Mouse (Mus musculus) MEL (cell line): ENCODE data around the gene Vps26b. TPM values are rescaled to one million over a fixed set of nuclear protein-coding genes. Genes with fewer than 3 reads are reported as not detected.

Source experiments
- DNase-seq: peaks from one replicate; pipeline ENCODE4 v3.0.0; 2011; ENCODE audit warnings: low read depth, low spot score
- H3K27ac ChIP-seq: 2 replicates; pipeline ENCODE4 v1.5.1; 2012; ENCODE audit warnings: low read depth, mild to moderate bottlenecking, control low read depth, low read length, moderate library complexity; ENCODE audit not compliant: control insufficient read depth
- H3K27me3 ChIP-seq, 2 experiments: fragments of 150-350 bp in 1 of 2; sonication (generic) in 1 of 2; 2 replicates each; pipeline ENCODE4 v1.6.1; 2012; ENCODE audit warnings: low read length in 2 of 2, mild to moderate bottlenecking in 2 of 2, improper control_type of control experiment in 1 of 2, moderate library complexity in 1 of 2; ENCODE audit not compliant: insufficient read depth in 2 of 2, control insufficient read depth in 1 of 2
- H3K36me3 ChIP-seq, 2 experiments: 2 replicates each; pipeline ENCODE4 v1.6.1; 2012 to 2014; ENCODE audit warnings: low read length in 2 of 2, improper control_type of control experiment in 1 of 2, inconsistent platforms in 1 of 2, mild to moderate bottlenecking in 1 of 2; ENCODE audit not compliant: insufficient read depth in 2 of 2, control insufficient read depth in 1 of 2
- H3K4me1 ChIP-seq, 2 experiments: fragments of 150-350 bp in 1 of 2; sonication (generic) in 1 of 2; 2 replicates each; pipeline ENCODE4 v1.6.1; 2012; ENCODE audit warnings: low read length in 2 of 2, improper control_type of control experiment in 1 of 2, mild to moderate bottlenecking in 1 of 2; ENCODE audit not compliant: insufficient read depth in 2 of 2, control insufficient read depth in 1 of 2
- H3K4me3 ChIP-seq, 2 experiments: fragments of 150-350 bp in 1 of 2; sonication (generic) in 1 of 2; 2 replicates each; pipeline ENCODE4 v1.5.1; 2012; ENCODE audit warnings: low read depth in 2 of 2, low read length in 2 of 2, mild to moderate bottlenecking in 2 of 2, moderate library complexity in 2 of 2, control low read depth in 1 of 2, improper control_type of control experiment in 1 of 2; ENCODE audit not compliant: control insufficient read depth in 1 of 2, insufficient read depth in 1 of 2
- H3K79me2 ChIP-seq: 2 replicates; pipeline ENCODE4 v1.6.1; 2012; ENCODE audit warnings: mild to moderate bottlenecking, low read length, moderate library complexity; ENCODE audit not compliant: control insufficient read depth, poor library complexity, insufficient read depth
- H3K9ac ChIP-seq: 2 replicates; pipeline ENCODE4 v1.6.1; 2012; ENCODE audit warnings: low read depth, mild to moderate bottlenecking, control low read depth, low read length, moderate library complexity; ENCODE audit not compliant: control insufficient read depth, poor library complexity, severe bottlenecking
- H3K9me3 ChIP-seq: fragments of 150-350 bp; sonication (generic); replicated peaks from 2 replicates; pipeline ENCODE4 v1.6.1; 2012; ENCODE audit warnings: mild to moderate bottlenecking, low read length, improper control_type of control experiment, moderate library complexity; ENCODE audit not compliant: insufficient read depth
- CTCF ChIP-seq, 3 experiments: IDR thresholded peaks in 2 of 3; conservative IDR thresholded peaks in 1 of 3; 2 replicates each; pipeline ENCODE4 v1.5.1; 2011 to 2012; ENCODE audit warnings: low read length in 3 of 3, low read depth in 2 of 3, mild to moderate bottlenecking in 2 of 3, improper control_type of control experiment in 1 of 3, inconsistent platforms in 1 of 3, mixed read lengths in 1 of 3, moderate library complexity in 1 of 3; ENCODE audit not compliant: control insufficient read depth in 1 of 3, insufficient read depth in 1 of 3, poor library complexity in 1 of 3, severe bottlenecking in 1 of 3
- E2F4 ChIP-seq: IDR thresholded peaks from 2 replicates; pipeline ENCODE4 v1.6.1; 2011; ENCODE audit warnings: low read depth, low read length, improper control_type of control experiment, borderline replicate concordance
- EP300 ChIP-seq, 2 experiments: IDR thresholded peaks; 2 replicates each; pipeline ENCODE4 v1.6.1; 2011; ENCODE audit warnings: improper control_type of control experiment in 2 of 2, low read length in 2 of 2, low read depth in 1 of 2, mild to moderate bottlenecking in 1 of 2
- ETS1 ChIP-seq: IDR thresholded peaks from 2 replicates; pipeline ENCODE4 v1.6.1; 2012; ENCODE audit warnings: low read depth, mild to moderate bottlenecking, inconsistent platforms, low read length, improper control_type of control experiment, moderate library complexity
- GABPA ChIP-seq: IDR thresholded peaks from 2 replicates; pipeline ENCODE4 v1.6.1; 2012; ENCODE audit warnings: low read depth, mild to moderate bottlenecking, inconsistent platforms, low read length, improper control_type of control experiment, moderate library complexity
- HCFC1 ChIP-seq: IDR thresholded peaks from 2 replicates; pipeline ENCODE4 v1.6.1; 2012; ENCODE audit warnings: low read depth, mild to moderate bottlenecking, inconsistent platforms, low read length, improper control_type of control experiment, moderate library complexity
- KAT2A ChIP-seq: conservative IDR thresholded peaks from 2 replicates; pipeline ENCODE4 v1.6.1; 2012; ENCODE audit warnings: low read depth, low read length, improper control_type of control experiment, inconsistent platforms
- MAFK ChIP-seq: IDR thresholded peaks from 2 replicates; pipeline ENCODE4 v1.6.1; 2011; ENCODE audit warnings: low read depth, mild to moderate bottlenecking, low read length, improper control_type of control experiment, borderline replicate concordance
- MEF2A ChIP-seq: IDR thresholded peaks from 2 replicates; pipeline ENCODE4 v1.6.1; 2014; ENCODE audit warnings: low read depth, mild to moderate bottlenecking, inconsistent platforms, low read length, improper control_type of control experiment; ENCODE audit not compliant: poor library complexity, insufficient replicate concordance, severe bottlenecking; ENCODE audit errors: extremely low read depth
- MXI1 ChIP-seq: IDR thresholded peaks from 2 replicates; pipeline ENCODE4 v1.6.1; 2011; ENCODE audit warnings: mild to moderate bottlenecking, low read depth, low read length, improper control_type of control experiment
- MYB ChIP-seq: IDR thresholded peaks from 2 replicates; pipeline ENCODE4 v1.6.1; 2011; ENCODE audit warnings: mild to moderate bottlenecking, low read depth, low read length, improper control_type of control experiment
- MYC ChIP-seq: IDR thresholded peaks from 2 replicates; pipeline ENCODE4 v1.6.1; 2011; ENCODE audit warnings: low read depth, mild to moderate bottlenecking, low read length, improper control_type of control experiment, moderate library complexity
- NELFE ChIP-seq: IDR thresholded peaks from 2 replicates; pipeline ENCODE4 v1.6.1; 2011; ENCODE audit warnings: low read depth, low read length, improper control_type of control experiment
- NRF1 ChIP-seq: IDR thresholded peaks from 2 replicates; pipeline ENCODE4 v1.6.1; 2014; ENCODE audit warnings: low read depth, mild to moderate bottlenecking, inconsistent platforms, low read length, improper control_type of control experiment, moderate library complexity; ENCODE audit not compliant: poor library complexity, insufficient read depth, severe bottlenecking
- RAD21 ChIP-seq: IDR thresholded peaks from 2 replicates; pipeline ENCODE4 v1.6.1; 2011; ENCODE audit warnings: mild to moderate bottlenecking, low read depth, low read length, improper control_type of control experiment
- RCOR1 ChIP-seq: IDR thresholded peaks from 2 replicates; pipeline ENCODE4 v1.6.1; 2012; ENCODE audit warnings: low read depth, mild to moderate bottlenecking, inconsistent platforms, low read length, improper control_type of control experiment
- SMC3 ChIP-seq: IDR thresholded peaks from 2 replicates; pipeline ENCODE4 v1.6.1; 2011; ENCODE audit warnings: low read depth, low read length, improper control_type of control experiment
- TAL1 ChIP-seq: IDR thresholded peaks from 2 replicates; pipeline ENCODE4 v1.6.1; 2012; ENCODE audit warnings: mild to moderate bottlenecking, inconsistent platforms, low read length, moderate library complexity, mixed read lengths
- TBP ChIP-seq: IDR thresholded peaks from 2 replicates; pipeline ENCODE4 v1.8.0; 2011; ENCODE audit warnings: low read depth, low read length, improper control_type of control experiment
- TCF12 ChIP-seq: IDR thresholded peaks from 2 replicates; pipeline ENCODE4 v1.6.1; 2014; ENCODE audit warnings: low read depth, mild to moderate bottlenecking, inconsistent platforms, low read length, improper control_type of control experiment, moderate library complexity
- ZC3H11A ChIP-seq: IDR thresholded peaks from 2 replicates; pipeline ENCODE4 v1.6.1; 2012; ENCODE audit warnings: low read depth, mild to moderate bottlenecking, inconsistent platforms, low read length, improper control_type of control experiment
- polyA plus RNA-seq, 2 experiments: library from polyadenylated mRNA; stranded (reverse) in 1 of 2; unstranded in 1 of 2; fragments of >175 nt in 1 of 2; fragments of >200 nt in 1 of 2; gene quantifications; 2 replicates each; pipeline versions ENCODE4 v1.2.1 to v1.2.4; 2012; ENCODE audit warnings: low replicate concordance in 2 of 2, low read depth in 1 of 2; ENCODE audit not compliant: insufficient read length in 2 of 2, insufficient read depth in 1 of 2, missing spikeins in 1 of 2
- total RNA-seq: library from RNA; depleted of rRNA; stranded (reverse); fragments of 300-350 nt; gene quantifications from 2 replicates; pipeline ENCODE4 v1.2.3, GENCODE M21; 2012

Gene Vps26b
- total and polyA plus RNA-seq, 3 experiments, result 36.1 to 36.4 TPM; not detected in 1

DNA sequence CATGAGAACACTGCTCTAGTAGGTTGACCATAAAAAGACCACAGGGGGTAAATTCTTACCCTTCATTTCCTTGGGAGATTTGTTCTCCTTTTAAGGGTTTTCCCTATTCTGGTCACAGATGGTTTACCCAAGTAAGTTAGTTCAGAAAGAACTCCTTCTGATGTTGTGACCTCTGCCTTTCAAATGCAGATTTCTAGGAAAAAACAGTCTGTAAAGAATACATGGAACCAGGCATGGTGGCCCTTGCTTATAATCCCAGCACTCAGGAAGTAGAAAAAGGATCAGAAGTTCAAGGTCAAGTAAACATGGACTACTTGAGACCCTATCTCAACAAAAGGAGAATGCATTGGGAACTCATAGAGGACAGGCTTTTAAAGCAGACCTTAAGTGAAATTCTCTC lies 45.9 kb upstream of the Vps26b start:
- Histone ChIP-seq H3K4me3 (no peak overlapping the region), H3K27me3 (no peaks in the 10 kb centered on the region), H3K4me1 (no peaks in the 10 kb centered on the region), H3K79me2 (no peaks in the 10 kb centered on the region), H3K27ac (no peak overlapping the region), H3K36me3 (peaks cover 0 to 8% of the 10 kb centered on the region in 2 experiments; a peak in 2 of 4 replicates), H3K9me3 (no peaks in the 10 kb centered on the region), H3K9ac (no peak overlapping the region)
- DNase-seq, result no peak
- no peak for TF ChIP-seq CTCF (IDR thresholded peaks at IDR 0.05 in 2 of 3, conservative IDR thresholded peaks at IDR 0.05 in 1 of 3; ENCODE audit: control insufficient read depth in 1 of 3, insufficient read depth in 1 of 3, low read depth in 2 of 3, low read length in 3 of 3, poor library complexity in 1 of 3, severe bottlenecking in 1 of 3)
- no peak for TF ChIP-seq MXI1
- no peak for TF ChIP-seq RAD21
- TF ChIP-seq NELFE, result no peak
- TF ChIP-seq TBP, result no peak
- TF ChIP-seq NRF1, result no peak
- TF ChIP-seq MEF2A, result no peak
- no peak for TF ChIP-seq ETS1
- no peak for TF ChIP-seq TAL1
- TF ChIP-seq MYC, result no peak
- TF ChIP-seq EP300 (IDR thresholded peaks at IDR 0.05; ENCODE audit: low read depth in 1 of 2, low read length in 2 of 2), result no peak
- TF ChIP-seq SMC3, result no peak
- TF ChIP-seq RCOR1, result no peak
- TF ChIP-seq ZC3H11A, result no peak

DNA sequence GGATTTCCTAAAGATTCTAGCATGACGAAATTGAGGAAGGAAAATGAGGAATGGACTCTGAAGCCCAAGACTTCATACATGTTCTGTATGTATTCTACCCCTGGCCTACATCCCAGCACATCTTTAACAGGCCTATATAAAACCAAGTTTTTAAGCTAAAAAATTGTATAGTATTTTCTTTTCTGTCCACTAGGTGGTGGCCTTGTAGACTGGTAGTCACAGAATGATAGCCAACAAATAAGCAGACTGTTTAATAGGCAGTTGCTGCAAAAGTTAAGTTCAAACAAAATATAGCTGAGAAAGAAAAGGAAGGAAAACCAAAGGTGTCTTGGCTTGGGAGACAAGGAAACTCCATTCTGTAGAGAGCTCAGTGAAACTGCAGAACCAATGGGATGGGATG lies 44.8 kb upstream of the Vps26b start:
- no peak for TF ChIP-seq RCOR1
- no peak for TF ChIP-seq ETS1
- TF ChIP-seq MXI1, result no peak
- no peak for TF ChIP-seq KAT2A
- peak in 2 of 3 experiments; percentile 15 to 45; a peak in 3 of 6 replicates for TF ChIP-seq CTCF (IDR thresholded peaks at IDR 0.05 in 2 of 3, conservative IDR thresholded peaks at IDR 0.05 in 1 of 3; ENCODE audit: control insufficient read depth in 1 of 3, insufficient read depth in 1 of 3, low read depth in 2 of 3, low read length in 3 of 3, poor library complexity in 1 of 3, severe bottlenecking in 1 of 3)
- no peak for TF ChIP-seq MAFK
- no peak for TF ChIP-seq MYB
- no peak for TF ChIP-seq TBP
- no peak for TF ChIP-seq HCFC1
- TF ChIP-seq TAL1, result no peak
- TF ChIP-seq E2F4, result no peak
- TF ChIP-seq EP300 (IDR thresholded peaks at IDR 0.05; ENCODE audit: low read depth in 1 of 2, low read length in 2 of 2), result no peak
- TF ChIP-seq SMC3, result peak; percentile 42
- no peak for TF ChIP-seq MYC
- no peak for TF ChIP-seq TCF12
- no peak for TF ChIP-seq NRF1
- no peak for TF ChIP-seq GABPA
- no peaks in the 10 kb centered on the region for H3K9me3 ChIP-seq
- H3K4me1 ChIP-seq, result no peaks in the 10 kb centered on the region
- H3K36me3 ChIP-seq, result peaks cover 0 to 8% of the 10 kb centered on the region in 2 experiments; a peak in 2 of 4 replicates
- H3K4me3 ChIP-seq, result no peak overlapping the region
- peak; percentile 29 for DNase-seq
- H3K27ac ChIP-seq, result no peak overlapping the region
- no peaks in the 10 kb centered on the region for H3K27me3 ChIP-seq
- H3K79me2 ChIP-seq, result no peaks in the 10 kb centered on the region
- no peak overlapping the region for H3K9ac ChIP-seq
